Comparison of ENCODE assay signal across 30 mouse cellular contexts in genomic region chr17:29586921-29587320, GRCm38 (mm10). TPM values are rescaled to one million over a fixed set of nuclear protein-coding genes. Genes with fewer than 3 reads are reported as not detected.
DNase-seq lines count a peak whose midpoint lies in the region; ATAC-seq and TF ChIP-seq lines count a peak whose summit lies in the region.
"Had no signal": no experiment of that assay in that cellular context is flagged by ENCODE, and none has a peak within 500 bp of the region (broad histone marks: within the 10 kb centered on the region; RNA-seq: fewer than 3 reads in every experiment).

No protein-coding gene starts in this region.

- no peak for ATAC-seq in midbrain, embryonic 16.5 days
- 0 out of 2 replicates have a peak, but pooled peaks have one; percentile 25 for ATAC-seq in stomach, embryonic 16.5 days (ENCODE audit: insufficient read depth, low FRiP score)
- ATAC-seq in stomach, postnatal 0 days (ENCODE audit: low FRiP score, low TSS enrichment): no peak
- 0 out of 2 replicates have a peak, but pooled peaks have one; percentile 25 for ATAC-seq in intestine, embryonic 15.5 days
- 0 out of 2 replicates have a peak, but pooled peaks have one; percentile 40 for ATAC-seq in intestine, postnatal 0 days
- ATAC-seq in megakaryocyte, adult 5-6 weeks (ENCODE audit: poor library complexity, severe bottlenecking): no peak
- no peak for ATAC-seq in forebrain, embryonic 15.5 days (replicated peaks)
- ATAC-seq: forebrain, embryonic 14.5 days; forebrain, postnatal 0 days had no signal

- TF ChIP-seq EP300 in stomach, postnatal 0 days (optimal IDR thresholded peaks at IDR 0.05): no peak

- H3K9ac ChIP-seq in midbrain, embryonic 16.5 days (ENCODE audit: low read depth, low read length): no peak overlapping the region
- H3K9ac ChIP-seq in stomach, embryonic 16.5 days (ENCODE audit: low read length): no peak overlapping the region
- no peak overlapping the region for H3K9ac ChIP-seq in stomach, postnatal 0 days (ENCODE audit: low read length)
- H3K9ac ChIP-seq in intestine, embryonic 15.5 days: no peak overlapping the region
- no peak overlapping the region for H3K9ac ChIP-seq in intestine, postnatal 0 days (ENCODE audit: low read depth, low read length)
- H3K9ac ChIP-seq in forebrain, embryonic 15.5 days (replicated peaks): no peak overlapping the region
- H3K9ac ChIP-seq: embryonic facial prominence, embryonic 12.5 days; embryonic facial prominence, embryonic 15.5 days; forebrain, embryonic 12.5 days; forebrain, postnatal 0 days had no signal

- H3K4me3 ChIP-seq in midbrain, embryonic 10.5 days: no peak overlapping the region
- H3K4me3 ChIP-seq in midbrain, embryonic 16.5 days (ENCODE audit: low read depth, low read length): no peak overlapping the region
- H3K4me3 ChIP-seq in stomach, embryonic 16.5 days (replicated peaks; ENCODE audit: low read length): no peak overlapping the region
- no peak overlapping the region for H3K4me3 ChIP-seq in stomach, postnatal 0 days (ENCODE audit: low read depth, low read length)
- H3K4me3 ChIP-seq in intestine, embryonic 15.5 days (replicated peaks): no peak overlapping the region
- no peak overlapping the region for H3K4me3 ChIP-seq in intestine, postnatal 0 days (ENCODE audit: low read depth, low read length)
- H3K4me3 ChIP-seq in forebrain, embryonic 15.5 days: no peak overlapping the region
- H3K4me3 ChIP-seq: embryonic facial prominence, embryonic 12.5 days; embryonic facial prominence, embryonic 15.5 days; erythroblast, embryonic 14.5 days; forebrain, embryonic 10.5 days; forebrain, embryonic 12.5 days had no signal

- DNase-seq in midbrain, embryonic 10.5 days (ENCODE audit: low spot score): no peak
- no peak for DNase-seq in stomach, postnatal 0 days (ENCODE audit: low spot score)
- DNase-seq: adrenal gland, adult 2 months; adrenal gland, postnatal 10 days; adrenal gland, postnatal 25 days; cerebellum, adult 11 months; cerebellum, adult 18-20 months; cerebellum, adult 8-10 months; cerebellum, adult 9-11 months; cerebellum, postnatal 14 days; cerebellum, postnatal 36 days; embryo, embryonic 11 days; forebrain, postnatal 0 days had no signal

- H3K27ac ChIP-seq in midbrain, embryonic 10.5 days (replicated peaks): peak overlapping the region; percentile 6; the same call in 1 of the 2 replicates
- no peak overlapping the region for H3K27ac ChIP-seq in midbrain, embryonic 16.5 days (ENCODE audit: low read length)
- H3K27ac ChIP-seq in stomach, embryonic 16.5 days (ENCODE audit: low read length): no peak overlapping the region
- no peak overlapping the region for H3K27ac ChIP-seq in stomach, postnatal 0 days (replicated peaks)
- no peak overlapping the region for H3K27ac ChIP-seq in intestine, embryonic 15.5 days
- no peak overlapping the region for H3K27ac ChIP-seq in intestine, postnatal 0 days (ENCODE audit: low read depth, low read length)
- no peak overlapping the region for H3K27ac ChIP-seq in forebrain, embryonic 15.5 days (replicated peaks)
- H3K27ac ChIP-seq: embryonic facial prominence, embryonic 12.5 days; embryonic facial prominence, embryonic 15.5 days; forebrain, embryonic 10.5 days; forebrain, embryonic 12.5 days had no signal

- no peak overlapping the region for H3K4me2 ChIP-seq in midbrain, embryonic 16.5 days (ENCODE audit: low read length)
- no peak overlapping the region for H3K4me2 ChIP-seq in stomach, embryonic 16.5 days (ENCODE audit: low read depth, low read length)
- no peak overlapping the region for H3K4me2 ChIP-seq in stomach, postnatal 0 days (replicated peaks; ENCODE audit: low read depth)
- H3K4me2 ChIP-seq in intestine, embryonic 15.5 days (replicated peaks): no peak overlapping the region
- H3K4me2 ChIP-seq in intestine, postnatal 0 days (replicated peaks; ENCODE audit: low read depth): no peak overlapping the region
- H3K4me2 ChIP-seq in forebrain, embryonic 15.5 days (replicated peaks): no peak overlapping the region
- H3K4me2 ChIP-seq: embryonic facial prominence, embryonic 12.5 days; embryonic facial prominence, embryonic 15.5 days; forebrain, embryonic 12.5 days had no signal

- H3K27me3 ChIP-seq in midbrain, embryonic 10.5 days (ENCODE audit: low read depth, poor library complexity, severe bottlenecking): no peaks in the 10 kb centered on the region
- no peaks in the 10 kb centered on the region for H3K27me3 ChIP-seq in midbrain, embryonic 16.5 days (ENCODE audit: control insufficient read depth, insufficient read depth, low read depth, low read length)
- H3K27me3 ChIP-seq in stomach, embryonic 16.5 days (ENCODE audit: control insufficient read depth, insufficient read depth, low read length): no peaks in the 10 kb centered on the region
- no peaks in the 10 kb centered on the region for H3K27me3 ChIP-seq in stomach, postnatal 0 days (ENCODE audit: control insufficient read depth, insufficient read depth, low read length)
- no peaks in the 10 kb centered on the region for H3K27me3 ChIP-seq in intestine, embryonic 15.5 days (replicated peaks)
- no peaks in the 10 kb centered on the region for H3K27me3 ChIP-seq in intestine, postnatal 0 days (replicated peaks; ENCODE audit: control insufficient read depth, insufficient read depth, low read length)
- H3K27me3 ChIP-seq in forebrain, embryonic 15.5 days: no peaks in the 10 kb centered on the region
- H3K27me3 ChIP-seq: CH12.LX; embryonic facial prominence, embryonic 12.5 days; embryonic facial prominence, embryonic 15.5 days; forebrain, embryonic 12.5 days had no signal

- TF ChIP-seq CTCF in stomach, postnatal 0 days (IDR thresholded peaks at IDR 0.05; ENCODE audit: low read depth): no peak
- TF ChIP-seq CTCF in intestine, postnatal 0 days (IDR thresholded peaks at IDR 0.05; ENCODE audit: low read depth): no peak

- H3K9me3 ChIP-seq in midbrain, embryonic 10.5 days (replicated peaks): no peaks in the 10 kb centered on the region
- no peaks in the 10 kb centered on the region for H3K9me3 ChIP-seq in midbrain, embryonic 16.5 days (replicated peaks; ENCODE audit: control insufficient read depth, low read length, poor library complexity, severe bottlenecking)
- no peaks in the 10 kb centered on the region for H3K9me3 ChIP-seq in stomach, embryonic 16.5 days (replicated peaks; ENCODE audit: control insufficient read depth, low read length)
- no peaks in the 10 kb centered on the region for H3K9me3 ChIP-seq in stomach, postnatal 0 days (ENCODE audit: control insufficient read depth, low read length)
- no peaks in the 10 kb centered on the region for H3K9me3 ChIP-seq in intestine, embryonic 15.5 days
- H3K9me3 ChIP-seq in intestine, postnatal 0 days (ENCODE audit: control insufficient read depth): no peaks in the 10 kb centered on the region
- H3K9me3 ChIP-seq in forebrain, embryonic 15.5 days: no peaks in the 10 kb centered on the region
- H3K9me3 ChIP-seq: embryonic facial prominence, embryonic 12.5 days; embryonic facial prominence, embryonic 15.5 days; forebrain, embryonic 10.5 days; forebrain, embryonic 12.5 days had no signal

- peaks cover 14% of the 10 kb centered on the region for H3K4me1 ChIP-seq in midbrain, embryonic 10.5 days
- peaks cover 7% of the 10 kb centered on the region; the same call in 1 of the 2 replicates for H3K4me1 ChIP-seq in midbrain, embryonic 16.5 days (ENCODE audit: control insufficient read depth, insufficient read depth, low read length)
- H3K4me1 ChIP-seq in stomach, embryonic 16.5 days (ENCODE audit: control insufficient read depth, insufficient read depth, low read length): peaks cover 3% of the 10 kb centered on the region; the same call in 1 of the 2 replicates
- no peaks in the 10 kb centered on the region for H3K4me1 ChIP-seq in stomach, postnatal 0 days (replicated peaks; ENCODE audit: control insufficient read depth, insufficient read depth)
- H3K4me1 ChIP-seq in intestine, embryonic 15.5 days (replicated peaks): peaks cover 6% of the 10 kb centered on the region; the same call in 1 of the 2 replicates
- H3K4me1 ChIP-seq in intestine, postnatal 0 days (replicated peaks; ENCODE audit: control insufficient read depth, insufficient read depth, low read length): no peaks in the 10 kb centered on the region
- peaks cover 23% of the 10 kb centered on the region for H3K4me1 ChIP-seq in forebrain, embryonic 15.5 days

- peaks cover 44% of the 10 kb centered on the region for H3K36me3 ChIP-seq in midbrain, embryonic 10.5 days
- peaks cover 3% of the 10 kb centered on the region; the same call in 1 of the 2 replicates for H3K36me3 ChIP-seq in midbrain, embryonic 16.5 days (ENCODE audit: control insufficient read depth, insufficient read depth, low read length)
- H3K36me3 ChIP-seq in stomach, embryonic 16.5 days (ENCODE audit: control insufficient read depth, insufficient read depth, low read length): no peaks in the 10 kb centered on the region
- 0 out of 2 replicates have a peak, but pooled peaks cover 2% of the 10 kb centered on the region for H3K36me3 ChIP-seq in stomach, postnatal 0 days (ENCODE audit: control insufficient read depth, insufficient read depth, low read length)
- H3K36me3 ChIP-seq in intestine, embryonic 15.5 days: no peaks in the 10 kb centered on the region
- H3K36me3 ChIP-seq in intestine, postnatal 0 days (ENCODE audit: control insufficient read depth, insufficient read depth): peaks cover 22% of the 10 kb centered on the region; the same call in 1 of the 2 replicates
- peaks cover 5% of the 10 kb centered on the region; the same call in 1 of the 2 replicates for H3K36me3 ChIP-seq in forebrain, embryonic 15.5 days
- H3K36me3 ChIP-seq: embryonic facial prominence, embryonic 15.5 days had no signal

- 87% methylated on average over 9 of the region's 9 CpGs for WGBS in midbrain, embryonic 10.5 days
- WGBS in midbrain, embryonic 16.5 days: 89% methylated on average over 9 of the region's 9 CpGs
- WGBS in stomach, embryonic 16.5 days: 65% methylated on average over 9 of the region's 9 CpGs
- 68% methylated on average over 9 of the region's 9 CpGs for WGBS in stomach, postnatal 0 days
- WGBS in intestine, embryonic 15.5 days: 74% methylated on average over 9 of the region's 9 CpGs
- WGBS in intestine, postnatal 0 days: 66% methylated on average over 9 of the region's 9 CpGs
- WGBS in forebrain, embryonic 15.5 days: 91% methylated on average over 9 of the region's 9 CpGs

RNA-seq across cellular contexts. Expression of gene Rnf8, which starts 27.7 kb away (rescaled TPM):
- 113 and 116 TPM in 2 replicates for polyA plus RNA-seq in midbrain, embryonic 10.5 days (2016; fragmentation: Nextera tagmentation; extraction: Ambion mirVana)
- 75.3 and 83.6 TPM in 2 replicates for polyA plus RNA-seq in midbrain, embryonic 16.5 days (2015; fragmentation: Nextera tagmentation; extraction: Ambion mirVana)
- polyA plus RNA-seq in stomach, embryonic 16.5 days (2015; fragmentation: Nextera tagmentation; extraction: Ambion mirVana): 55.5 and 63.7 TPM in 2 replicates
- polyA plus RNA-seq in stomach, postnatal 0 days (2015; fragmentation: Nextera tagmentation; extraction: Ambion mirVana): 32.6 and 34.4 TPM in 2 replicates
- polyA plus RNA-seq in intestine, embryonic 15.5 days (2015; fragmentation: Nextera tagmentation; extraction: Ambion mirVana): 62.8 and 64.4 TPM in 2 replicates
- 26.7 and 29.1 TPM in 2 replicates for polyA plus RNA-seq in intestine, postnatal 0 days (2015; fragmentation: Nextera tagmentation; extraction: Ambion mirVana)
- total RNA-seq in megakaryocyte, adult 5-6 weeks (2015): 17.5 and 24.2 TPM in 2 replicates
- 28.1 and 31.8 TPM in 2 replicates for total RNA-seq in megakaryocyte, adult 5-6 weeks (2017)
- polyA plus RNA-seq in forebrain, embryonic 15.5 days (2015; fragmentation: Nextera tagmentation; extraction: Ambion mirVana): 97.0 and 109 TPM in 2 replicates

RNA-seq across cellular contexts. Expression of gene Gm28043, which starts 27.8 kb away (rescaled TPM):
- 2.4 and 3.0 TPM in 2 replicates for polyA plus RNA-seq in midbrain, embryonic 10.5 days (2016; fragmentation: Nextera tagmentation; extraction: Ambion mirVana)
- 1.6 and 3.2 TPM in 2 replicates for polyA plus RNA-seq in midbrain, embryonic 16.5 days (2015; fragmentation: Nextera tagmentation; extraction: Ambion mirVana)
- polyA plus RNA-seq in stomach, embryonic 16.5 days (2015; fragmentation: Nextera tagmentation; extraction: Ambion mirVana): 2.7 and 3.1 TPM in 2 replicates
- 1.1 TPM in 2 replicates for polyA plus RNA-seq in stomach, postnatal 0 days (2015; fragmentation: Nextera tagmentation; extraction: Ambion mirVana)
- 2.4 and 2.7 TPM in 2 replicates for polyA plus RNA-seq in intestine, embryonic 15.5 days (2015; fragmentation: Nextera tagmentation; extraction: Ambion mirVana)
- polyA plus RNA-seq in intestine, postnatal 0 days (2015; fragmentation: Nextera tagmentation; extraction: Ambion mirVana): 0.81 and 0.82 TPM in 2 replicates
- 1.7 and 2.1 TPM in 2 replicates for total RNA-seq in megakaryocyte, adult 5-6 weeks (2015)
- 9.3 and 11.6 TPM in 2 replicates for total RNA-seq in megakaryocyte, adult 5-6 weeks (2017)
- 2.8 and 2.9 TPM in 2 replicates for polyA plus RNA-seq in forebrain, embryonic 15.5 days (2015; fragmentation: Nextera tagmentation; extraction: Ambion mirVana)

RNA-seq across cellular contexts. Expression of gene Tmem217, which starts 34.7 kb away (rescaled TPM):
- polyA plus RNA-seq in midbrain, embryonic 10.5 days (2016; fragmentation: Nextera tagmentation; extraction: Ambion mirVana): 1.1 and 1.3 TPM in 2 replicates
- polyA plus RNA-seq in midbrain, embryonic 16.5 days (2015; fragmentation: Nextera tagmentation; extraction: Ambion mirVana): 0.89 and 1.3 TPM in 2 replicates
- 0.61 and 0.65 TPM in 2 replicates for polyA plus RNA-seq in stomach, embryonic 16.5 days (2015; fragmentation: Nextera tagmentation; extraction: Ambion mirVana)
- polyA plus RNA-seq in stomach, postnatal 0 days (2015; fragmentation: Nextera tagmentation; extraction: Ambion mirVana): 0.22 and 0.42 TPM in 2 replicates
- 0.49 and 0.80 TPM in 2 replicates for polyA plus RNA-seq in intestine, embryonic 15.5 days (2015; fragmentation: Nextera tagmentation; extraction: Ambion mirVana)
- polyA plus RNA-seq in intestine, postnatal 0 days (2015; fragmentation: Nextera tagmentation; extraction: Ambion mirVana): 0.16 TPM in 1 of 2 replicates, not detected in the other
- total RNA-seq in megakaryocyte, adult 5-6 weeks (2015): not detected in 2 replicates
- total RNA-seq in megakaryocyte, adult 5-6 weeks (2017): 0.18 and 0.65 TPM in 2 replicates
- 1.3 and 1.6 TPM in 2 replicates for polyA plus RNA-seq in forebrain, embryonic 15.5 days (2015; fragmentation: Nextera tagmentation; extraction: Ambion mirVana)
- total RNA-seq: adrenal gland, adult 2 months; adrenal gland, postnatal 10 days; forebrain, postnatal 0 days had no signal
- polyA plus RNA-seq: C2C12; erythroblast, embryonic 14.5 days; forebrain, embryonic 14.5 days had no signal

RNA-seq across cellular contexts. Expression of gene Tbc1d22b, which starts 37.3 kb away (rescaled TPM):
- polyA plus RNA-seq in midbrain, embryonic 10.5 days (2016; fragmentation: Nextera tagmentation; extraction: Ambion mirVana): 18.8 and 19.9 TPM in 2 replicates
- 29.5 and 32.2 TPM in 2 replicates for polyA plus RNA-seq in midbrain, embryonic 16.5 days (2015; fragmentation: Nextera tagmentation; extraction: Ambion mirVana)
- 10.9 and 12.2 TPM in 2 replicates for polyA plus RNA-seq in stomach, embryonic 16.5 days (2015; fragmentation: Nextera tagmentation; extraction: Ambion mirVana)
- polyA plus RNA-seq in stomach, postnatal 0 days (2015; fragmentation: Nextera tagmentation; extraction: Ambion mirVana): 6.9 and 7.8 TPM in 2 replicates
- polyA plus RNA-seq in intestine, embryonic 15.5 days (2015; fragmentation: Nextera tagmentation; extraction: Ambion mirVana): 13.1 and 13.8 TPM in 2 replicates
- polyA plus RNA-seq in intestine, postnatal 0 days (2015; fragmentation: Nextera tagmentation; extraction: Ambion mirVana): 8.6 TPM in 2 replicates
- 11.3 and 11.5 TPM in 2 replicates for total RNA-seq in megakaryocyte, adult 5-6 weeks (2015)
- 4.9 and 6.8 TPM in 2 replicates for total RNA-seq in megakaryocyte, adult 5-6 weeks (2017)
- 22.3 and 22.9 TPM in 2 replicates for polyA plus RNA-seq in forebrain, embryonic 15.5 days (2015; fragmentation: Nextera tagmentation; extraction: Ambion mirVana)

RNA-seq across cellular contexts. Expression of gene Gm17657, which starts 37.5 kb away (rescaled TPM):
- not detected in 2 replicates for polyA plus RNA-seq in midbrain, embryonic 10.5 days (2016; fragmentation: Nextera tagmentation; extraction: Ambion mirVana)
- not detected in 2 replicates for polyA plus RNA-seq in midbrain, embryonic 16.5 days (2015; fragmentation: Nextera tagmentation; extraction: Ambion mirVana)
- polyA plus RNA-seq in stomach, embryonic 16.5 days (2015; fragmentation: Nextera tagmentation; extraction: Ambion mirVana): not detected in 2 replicates
- not detected in 2 replicates for polyA plus RNA-seq in stomach, postnatal 0 days (2015; fragmentation: Nextera tagmentation; extraction: Ambion mirVana)
- polyA plus RNA-seq in intestine, embryonic 15.5 days (2015; fragmentation: Nextera tagmentation; extraction: Ambion mirVana): not detected in 2 replicates
- polyA plus RNA-seq in intestine, postnatal 0 days (2015; fragmentation: Nextera tagmentation; extraction: Ambion mirVana): not detected in 2 replicates
- not detected in 2 replicates for total RNA-seq in megakaryocyte, adult 5-6 weeks (2015)
- not detected in 2 replicates for total RNA-seq in megakaryocyte, adult 5-6 weeks (2017)
- not detected in 2 replicates for polyA plus RNA-seq in forebrain, embryonic 15.5 days (2015; fragmentation: Nextera tagmentation; extraction: Ambion mirVana)
- total RNA-seq: adrenal gland, adult 2 months; adrenal gland, postnatal 10 days; adrenal gland, postnatal 25 days; adrenal gland, postnatal 4 days; common myeloid progenitor, adult 5-6 weeks; forebrain, postnatal 0 days had no signal
- polyA plus RNA-seq: adrenal gland, adult 2 months; brain, embryonic 14.5 days; C2C12; embryonic facial prominence, embryonic 12.5 days; embryonic facial prominence, embryonic 15.5 days; erythroblast, embryonic 14.5 days; forebrain, embryonic 10.5 days; forebrain, embryonic 12.5 days; forebrain, embryonic 14.5 days; forebrain, postnatal 0 days had no signal

Comparison
In these comparisons a context has a peak if more than half of its experiments do, and no peak if none do; other contexts are left out.
1. ATAC-seq: peak in stomach, embryonic 16.5 days (single experiment), intestine, embryonic 15.5 days (single experiment) and intestine, postnatal 0 days (single experiment); none in midbrain, embryonic 16.5 days (single experiment), stomach, postnatal 0 days (single experiment), megakaryocyte, adult 5-6 weeks (single experiment) and forebrain, embryonic 15.5 days (single experiment).